19 mouse cellular contexts compared by ENCODE assay signal in genomic region chr2:34909719-34910118, GRCm38 (mm10). TPM values are rescaled to one million over a fixed set of nuclear protein-coding genes. Genes with fewer than 3 reads are reported as not detected.
"Had no signal": no experiment of that assay in that cellular context is flagged by ENCODE, and none has a peak within 500 bp of the region (broad histone marks: within the 10 kb centered on the region; RNA-seq: fewer than 3 reads in every experiment).

No protein-coding gene starts in this region.

- DNase-seq: retina, postnatal 1 day; right cerebral cortex, adult 18-20 months; right cerebral cortex, postnatal 14 days; right cerebral cortex, postnatal 25 days; right cerebral cortex, postnatal 4 days; spleen, adult 18-20 months; thymus, adult 18-20 months; thymus, postnatal 14 days; thymus, postnatal 25 days; thymus, postnatal 36 days; thymus, postnatal 4 days had no signal

- H3K36me3 ChIP-seq: neural tube, embryonic 12.5 days; neural tube, embryonic 13.5 days; neural tube, embryonic 15.5 days; stomach, embryonic 15.5 days had no signal

- H3K9me3 ChIP-seq: neural tube, embryonic 12.5 days; neural tube, embryonic 13.5 days; neural tube, embryonic 15.5 days; stomach, embryonic 15.5 days had no signal

- H3K4me2 ChIP-seq: neural tube, embryonic 12.5 days; neural tube, embryonic 13.5 days; neural tube, embryonic 15.5 days; stomach, embryonic 15.5 days had no signal

- H3K9ac ChIP-seq: neural tube, embryonic 12.5 days; neural tube, embryonic 13.5 days; neural tube, embryonic 15.5 days; stomach, embryonic 15.5 days had no signal

- H3K4me3 ChIP-seq: neural tube, embryonic 12.5 days; neural tube, embryonic 13.5 days; neural tube, embryonic 15.5 days; stomach, embryonic 15.5 days had no signal

- H3K27me3 ChIP-seq: stomach, embryonic 15.5 days had no signal

- H3K27ac ChIP-seq: neural tube, embryonic 12.5 days; neural tube, embryonic 13.5 days; neural tube, embryonic 15.5 days; stomach, embryonic 15.5 days; stomach, postnatal 0 days had no signal

RNA-seq across cellular contexts. Expression of gene Cutal, which starts 35.5 kb away (rescaled TPM):
- total RNA-seq: neutrophil, adult 5-6 weeks had no signal
- polyA plus RNA-seq: neural tube, embryonic 12.5 days; neural tube, embryonic 14.5 days; spleen, adult 2 months had no signal
